Mouse (Mus musculus) bone marrow, adult 2 months (tissue): Measurements from ENCODE around the gene Ppa2. TPM values are rescaled to one million over a fixed set of nuclear protein-coding genes. Genes with fewer than 3 reads are reported as not detected.

ENCODE experiments used
- H3K27ac ChIP-seq: fragments of 200-500 bp; 2 replicates; pipeline ENCODE4 v1.5.1; 2012; ENCODE audit warnings: low read depth, mild to moderate bottlenecking, control low read depth, inconsistent platforms, low read length; ENCODE audit not compliant: control insufficient read depth, poor library complexity, insufficient read depth
- H3K4me1 ChIP-seq: fragments of 200-500 bp; 2 replicates; pipeline ENCODE4 v1.6.1; 2011; ENCODE audit warnings: low read length; ENCODE audit not compliant: control insufficient read depth, insufficient read depth
- H3K4me3 ChIP-seq: fragments of 200-500 bp; replicated peaks from 2 replicates; pipeline ENCODE3; 2011; ENCODE audit warnings: mild to moderate bottlenecking, low read depth, low read length, control low read depth; ENCODE audit not compliant: control insufficient read depth
- CTCF ChIP-seq: fragments of 200-500 bp; IDR thresholded peaks from 2 replicates; pipeline ENCODE4 v1.5.1; 2011; ENCODE audit warnings: low read length, control low read depth; ENCODE audit not compliant: control insufficient read depth, insufficient read depth
- POLR2A ChIP-seq: fragments of 200-500 bp; IDR thresholded peaks from 2 replicates; pipeline ENCODE4 v1.6.1; 2011; ENCODE audit warnings: low read depth, mild to moderate bottlenecking, control low read depth, low read length, borderline replicate concordance; ENCODE audit not compliant: control insufficient read depth
- WGBS: fragments of 180-500 bp; shearing (Covaris S2); methylation state at CpG from one replicate; pipeline ENCODE4 v1.1.7; 2018; 5-methylcytosine and 5-hydroxymethylcytosine counted together
- polyA plus RNA-seq: library from polyadenylated mRNA; stranded (reverse); fragments of >200 nt; gene quantifications from 2 replicates; pipeline ENCODE4 v1.2.4, GENCODE M21; 2011; ENCODE audit warnings: low replicate concordance; ENCODE audit not compliant: missing spikeins, insufficient read depth, insufficient read length

The Ppa2 gene
- polyA plus RNA-seq, 1 experiment: 27.3 TPM

DNA sequence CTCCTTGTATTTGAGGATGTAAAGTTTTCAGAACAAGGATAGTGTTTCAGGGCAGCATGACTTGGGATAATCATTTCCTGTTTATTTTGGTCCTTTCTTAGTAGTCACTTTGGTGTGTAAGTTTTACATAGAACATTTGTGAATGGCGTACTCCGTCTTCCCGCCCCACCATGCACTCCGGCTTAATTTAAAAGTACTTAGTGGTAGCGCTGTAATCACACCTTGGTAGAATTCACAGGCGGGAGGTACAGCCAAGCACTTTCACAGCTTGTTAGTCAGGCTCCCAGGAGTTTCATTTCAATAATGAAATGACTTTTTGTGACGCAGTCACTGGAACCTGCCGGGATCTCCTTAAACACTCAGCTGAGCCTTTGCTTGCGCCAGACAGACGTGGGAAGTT lies 12.0 kb downstream of the Ppa2 start:
- H3K4me3 ChIP-seq: no peak overlapping the region
- no peak overlapping the region for H3K27ac ChIP-seq
- 93% methylated on average over 10 of the region's 10 CpGs for WGBS
- H3K4me1 ChIP-seq: no peaks in the 10 kb centered on the region
- no peak for TF ChIP-seq CTCF
- TF ChIP-seq POLR2A: no peak

DNA sequence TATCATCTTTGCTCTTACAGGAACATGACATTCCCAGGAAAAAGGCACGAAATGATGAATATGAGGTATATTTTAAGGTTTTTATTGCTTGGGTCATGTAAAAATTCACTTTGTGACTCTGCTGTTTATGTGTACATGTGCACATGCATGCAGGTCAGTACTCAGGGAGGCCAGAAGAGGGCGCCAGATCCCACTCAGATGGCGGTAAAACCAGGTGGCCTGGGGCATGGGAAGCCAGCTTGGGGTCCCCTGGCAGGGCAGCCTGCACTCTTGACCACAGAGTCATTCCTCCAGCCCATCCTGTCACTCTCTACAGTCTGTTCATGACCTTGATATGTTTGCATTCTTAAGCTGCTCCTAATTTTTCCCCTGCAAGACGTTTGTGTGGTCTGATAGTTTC lies 12.6 kb downstream of the Ppa2 start:
- 79% methylated on average over 4 of the region's 4 CpGs for WGBS
- TF ChIP-seq CTCF (peak; percentile 65), POLR2A (no peak)
- Histone ChIP-seq H3K4me1 (no peaks in the 10 kb centered on the region), H3K27ac (no peak overlapping the region), H3K4me3 (no peak overlapping the region)

GRCm38 (mm10) chr3:133325135-133325534 lies 15.2 kb downstream of the Ppa2 start:
- H3K4me3 ChIP-seq: no peak overlapping the region
- WGBS: 82% methylated on average over 5 of the region's 5 CpGs

DNA sequence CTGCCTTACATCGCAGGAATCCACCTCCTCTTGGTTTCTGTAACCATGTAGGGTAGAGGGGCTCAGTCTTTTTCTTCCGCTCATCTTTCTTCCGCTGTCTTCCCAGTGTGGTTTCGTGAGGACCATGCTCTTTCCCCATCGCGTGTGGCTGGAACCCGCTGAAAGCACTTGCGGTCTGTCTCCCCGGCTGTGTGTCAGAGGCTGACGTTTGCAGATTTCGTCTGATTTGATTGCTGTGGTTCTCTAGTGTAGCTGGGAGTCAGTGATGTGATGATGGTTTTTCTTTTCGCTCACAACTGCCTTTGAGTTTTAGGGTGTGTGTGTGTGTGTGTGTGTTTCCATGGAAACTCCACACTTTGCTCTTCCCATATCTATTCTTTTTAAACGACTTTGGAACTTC lies 18.6 kb downstream of the Ppa2 start:
- WGBS: 87% methylated on average over 13 of the region's 13 CpGs
- TF ChIP-seq POLR2A: no peak
- no peak for TF ChIP-seq CTCF
- no peak overlapping the region for H3K4me3 ChIP-seq
- no peaks in the 10 kb centered on the region; the same call in 1 of the 2 replicates for H3K4me1 ChIP-seq
- H3K27ac ChIP-seq: no peak overlapping the region

More at GRCm38 (mm10) chr3:133325135-133325534, 15.2 kb downstream of the Ppa2 start:
- no peak for TF ChIP-seq POLR2A
- no peak for TF ChIP-seq CTCF
- H3K4me1 ChIP-seq: no peaks in the 10 kb centered on the region
- H3K27ac ChIP-seq: no peak overlapping the region

GRCm38 (mm10) chr3:133329406-133329805 lies 19.5 kb downstream of the Ppa2 start:
- no peak overlapping the region for H3K27ac ChIP-seq
- no peaks in the 10 kb centered on the region; the same call in 1 of the 2 replicates for H3K4me1 ChIP-seq
- 86% methylated on average over 2 of the region's 2 CpGs for WGBS
- no peak for TF ChIP-seq POLR2A
- H3K4me3 ChIP-seq: no peak overlapping the region

GRCm38 (mm10) chr3:133331184-133331866 lies 21.4 kb downstream of the Ppa2 start:
- Histone ChIP-seq H3K4me3 (no peak overlapping the region), H3K27ac (no peak overlapping the region), H3K4me1 (no peaks in the 10 kb centered on the region; the same call in 1 of the 2 replicates)
- TF ChIP-seq CTCF (no peak), POLR2A (no peak)
- WGBS: 84% methylated on average over 15 of the region's 15 CpGs

- TF ChIP-seq CTCF (no peak), POLR2A (no peak)
- Histone ChIP-seq H3K4me3 (no peak overlapping the region), H3K4me1 (no peaks in the 10 kb centered on the region; the same call in 1 of the 2 replicates), H3K27ac (no peak overlapping the region)
- WGBS: 20% methylated on average over 5 of the region's 5 CpGs
Measured at GRCm38 (mm10) chr3:133332280-133332679, 22.4 kb downstream of the Ppa2 start.

DNA sequence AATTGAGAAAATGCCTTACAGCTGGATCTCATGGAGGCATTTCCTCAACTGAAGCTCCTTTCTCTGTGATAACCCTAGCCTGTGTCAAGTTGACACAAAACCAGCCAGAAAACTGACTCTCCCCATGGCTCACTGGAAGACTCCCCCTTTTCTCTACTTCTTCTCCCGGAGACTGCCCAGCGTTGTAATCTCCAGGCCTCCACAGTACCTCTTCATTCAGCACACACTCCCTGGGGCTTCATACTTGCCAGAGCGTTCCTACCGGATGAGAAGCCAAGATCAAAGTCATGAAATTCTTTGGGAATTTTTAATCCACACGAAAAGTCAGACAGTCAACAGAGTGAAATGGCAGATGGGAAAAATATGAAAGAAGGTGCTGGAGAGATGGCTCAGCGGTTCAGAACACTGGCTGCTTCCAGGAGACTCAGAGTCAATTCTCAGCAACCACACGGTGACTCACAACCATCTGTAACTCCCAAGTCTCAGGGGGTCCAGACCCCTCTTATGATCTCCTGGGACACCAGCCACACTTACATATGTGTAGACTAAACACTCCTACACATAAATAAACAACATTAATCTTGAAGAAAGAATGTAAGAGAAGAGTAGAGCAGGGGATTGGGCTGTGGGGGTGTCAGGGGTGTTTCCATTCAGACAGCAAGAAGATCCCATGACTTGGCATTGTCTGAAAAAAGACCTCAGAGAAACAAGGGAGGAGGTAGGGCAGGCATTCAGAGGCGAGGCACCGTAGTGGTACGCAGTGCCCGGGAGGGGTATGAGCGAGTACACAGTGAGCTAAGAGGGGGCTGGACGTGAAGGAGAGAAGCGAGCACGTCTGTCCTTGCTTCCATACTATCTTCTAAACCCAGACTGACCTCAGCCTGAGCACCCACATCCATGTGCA lies 23.6 kb downstream of the Ppa2 start:
- TF ChIP-seq CTCF: no peak
- TF ChIP-seq POLR2A: no peak
- WGBS: 88% methylated on average over 15 of the region's 15 CpGs
- Histone ChIP-seq H3K27ac (no peak overlapping the region), H3K4me1 (no peaks in the 10 kb centered on the region; the same call in 1 of the 2 replicates), H3K4me3 (no peak overlapping the region)
